Mouse (Mus musculus) lung, embryonic 14.5 days (tissue): ENCODE results near the gene Sh3bp2. TPM values are rescaled to one million over a fixed set of nuclear protein-coding genes. Genes with fewer than 3 reads are reported as not detected.

Experiments
- ATAC-seq: fragments of 200-750 bp; cut with Nextera tagmentation; 2 replicates; pipeline ENCODE4 v1.8.0; 2017; ENCODE audit warnings: mild to moderate bottlenecking, moderate TSS enrichment, moderate library complexity; ENCODE audit not compliant: insufficient read depth
- DNase-seq: peaks from one replicate; pipeline ENCODE4 v3.0.0-alpha.2; 2015
- H3K27ac ChIP-seq: fragments of 300-500 bp; sonication (generic); 2 replicates; pipeline ENCODE4 v1.5.1; 2014; ENCODE audit warnings: low read depth, mild to moderate bottlenecking, moderate library complexity
- H3K27me3 ChIP-seq: fragments of 300-500 bp; sonication (generic); 2 replicates; pipeline ENCODE4 v1.6.1; 2014; ENCODE audit warnings: low read length, control low read depth; ENCODE audit not compliant: insufficient read depth
- H3K36me3 ChIP-seq: fragments of 300-500 bp; sonication (generic); 2 replicates; pipeline ENCODE4 v1.6.1; 2014; ENCODE audit warnings: control low read depth; ENCODE audit not compliant: insufficient read depth
- H3K4me1 ChIP-seq: fragments of 300-500 bp; sonication (generic); 2 replicates; pipeline ENCODE4 v1.6.1; 2014; ENCODE audit warnings: antibody characterized with exemption, control low read depth; ENCODE audit not compliant: insufficient read depth
- H3K4me2 ChIP-seq: fragments of 300-500 bp; sonication (generic); 2 replicates; pipeline ENCODE4 v1.6.1; 2014; ENCODE audit warnings: mild to moderate bottlenecking
- H3K4me3 ChIP-seq: fragments of 300-500 bp; sonication (generic); 2 replicates; pipeline ENCODE4 v1.5.1; 2014; ENCODE audit warnings: low read depth, low read length
- H3K9ac ChIP-seq: fragments of 300-500 bp; sonication (generic); 2 replicates; pipeline ENCODE4 v1.6.1; 2014
- H3K9me3 ChIP-seq: fragments of 300-500 bp; sonication (generic); 2 replicates; pipeline ENCODE4 v1.6.1; 2016; ENCODE audit warnings: low read depth, low read length, control low read depth
- CTCF ChIP-seq: IDR thresholded peaks from 2 replicates; pipeline ENCODE4 v1.5.1; 2016; ENCODE audit warnings: antibody characterized with exemption, low read depth
- WGBS: fragments of 180-500 bp; shearing (Covaris S2); extraction: QIAGEN DNeasy Blood & Tissue Kit; methylation state at CpG from one replicate; pipeline ENCODE4 v1.1.7; 2014; 5-methylcytosine and 5-hydroxymethylcytosine counted together
- microRNA-seq: library from miRNA; unstranded; fragments of <30 nt; microRNA quantifications from one replicate; pipeline ENCODE4, GENCODE M21; 2016; ENCODE audit warnings: borderline number of aligned reads
- polyA plus RNA-seq: library from polyadenylated mRNA; unstranded; fragments of >200 nt; fragmentation: Nextera tagmentation; extraction: Ambion mirVana; gene quantifications from 2 replicates; pipeline ENCODE4 v1.2.1, GENCODE M21; 2014

Sh3bp2 gene
- polyA plus RNA-seq, 1 experiment from 2014 or later: 15.0 TPM

GRCm38 (mm10) chr5:34608226-34608625, 82.6 kb downstream of the Sh3bp2 start:
- Histone ChIP-seq H3K27me3 (no peaks in the 10 kb centered on the region), H3K9me3 (no peaks in the 10 kb centered on the region), H3K9ac (no peak overlapping the region), H3K4me2 (no peak overlapping the region), H3K36me3 (peaks cover 70% of the 10 kb centered on the region), H3K4me1 (no peaks in the 10 kb centered on the region), H3K4me3 (no peak overlapping the region), H3K27ac (no peak overlapping the region)
- DNase-seq (no peak), ATAC-seq (no peak)
- 77% methylated on average over 3 of the region's 3 CpGs for WGBS
- no peak for TF ChIP-seq CTCF

DNA sequence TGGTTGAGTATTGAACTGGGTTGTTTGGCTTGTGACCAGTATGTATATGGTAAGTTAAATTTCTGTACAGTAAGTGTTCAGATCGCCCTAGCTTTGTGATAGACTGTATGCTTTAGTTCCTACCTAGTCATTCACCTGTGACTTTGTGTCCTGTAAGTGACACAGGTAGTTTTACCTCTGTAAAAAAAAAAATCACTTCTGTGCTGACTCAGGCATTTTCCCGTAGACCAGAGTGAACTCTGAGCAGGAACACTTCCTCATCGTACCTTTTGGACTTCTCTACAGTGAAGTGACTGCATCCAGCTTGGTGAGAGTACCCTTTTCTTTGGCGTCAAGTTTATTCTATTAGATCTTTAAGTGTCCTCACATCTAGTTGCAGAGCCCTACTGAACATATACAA, 84.3 kb downstream of the Sh3bp2 start:
- no peak overlapping the region for H3K4me2 ChIP-seq
- peaks cover 81% of the 10 kb centered on the region for H3K36me3 ChIP-seq
- H3K27me3 ChIP-seq: no peaks in the 10 kb centered on the region
- no peaks in the 10 kb centered on the region for H3K9me3 ChIP-seq
- ATAC-seq (no peak), DNase-seq (no peak)
- H3K4me1 ChIP-seq: no peaks in the 10 kb centered on the region
- no peak overlapping the region for H3K4me3 ChIP-seq
- no peak overlapping the region for H3K9ac ChIP-seq
- WGBS: 94% methylated on average over 4 of the region's 4 CpGs
- no peak for TF ChIP-seq CTCF
- no peak overlapping the region for H3K27ac ChIP-seq

Small RNA genes lying within 50 kb of the gene (microRNA-seq; reads per million reads assigned to microRNA genes)
- gene Mir7036b: 1.9 reads per million

Other genes starting within 250 kb of the Sh3bp2 start
- 0.21 and 0.38 TPM in 2 replicates for gene Zfyve28, start 237.4 kb upstream of the Sh3bp2 start, polyA plus RNA-seq
- not detected in 2 replicates for gene Cfap99, start 237.2 kb upstream of the Sh3bp2 start, polyA plus RNA-seq
- gene Rnf4, start 189.5 kb upstream of the Sh3bp2 start, polyA plus RNA-seq: 196 and 198 TPM in 2 replicates
- gene Fam193a, start 155.9 kb upstream of the Sh3bp2 start, polyA plus RNA-seq: 14.9 and 15.4 TPM in 2 replicates
- 16.2 and 16.5 TPM in 2 replicates for gene Tnip2, start 11.8 kb upstream of the Sh3bp2 start, polyA plus RNA-seq
- gene Add1, start 47.8 kb downstream of the Sh3bp2 start, polyA plus RNA-seq: 213 and 222 TPM in 2 replicates
- gene Mfsd10, start 111.4 kb downstream of the Sh3bp2 start, polyA plus RNA-seq: 128 and 138 TPM in 2 replicates
- 23.9 and 24.0 TPM in 2 replicates for gene Nop14, start 134.3 kb downstream of the Sh3bp2 start, polyA plus RNA-seq
- 1.7 and 2.8 TPM in 2 replicates for gene Grk4, start 134.5 kb downstream of the Sh3bp2 start, polyA plus RNA-seq
- 19.8 and 22.8 TPM in 2 replicates for gene Htt, start 235.9 kb downstream of the Sh3bp2 start, polyA plus RNA-seq